Mouse (Mus musculus) heart, embryonic 12.5 days (tissue): Measurements from ENCODE around the gene Edrf1. TPM values are rescaled to one million over a fixed set of nuclear protein-coding genes. Genes with fewer than 3 reads are reported as not detected.

Experiments
- polyA plus RNA-seq: library from polyadenylated mRNA; unstranded; fragments of >200 nt; fragmentation: Nextera tagmentation; extraction: Ambion mirVana; gene quantifications from 2 replicates; pipeline ENCODE4 v1.2.1, GENCODE M21; 2016

Edrf1 gene
- polyA plus RNA-seq, 1 experiment from 2014 or later = 16.3 TPM

Other genes with a start within 250 kb of the Edrf1 start
- gene Tex36, start 35.4 kb upstream of the Edrf1 start, polyA plus RNA-seq = not detected in 2 replicates
- gene Mmp21, start 42.5 kb downstream of the Edrf1 start, polyA plus RNA-seq = 0.09 TPM in 1 of 2 replicates, not detected in the other
- gene Bccip, start 71.8 kb downstream of the Edrf1 start, polyA plus RNA-seq = 92.1 and 95.2 TPM in 2 replicates
- gene Uros, start 72.5 kb downstream of the Edrf1 start, polyA plus RNA-seq = 34.6 and 37.5 TPM in 2 replicates
- 0.37 TPM in 1 of 2 replicates, not detected in the other for gene Fank1, start 139.3 kb downstream of the Edrf1 start, polyA plus RNA-seq
- 30.5 and 31.9 TPM in 2 replicates for gene Dhx32, start 145.2 kb downstream of the Edrf1 start, polyA plus RNA-seq